In genomic region chr4:134510396-134510795, GRCm38 (mm10) we compare ENCODE assay signal across 8 mouse cellular contexts. TPM values are rescaled to one million over a fixed set of nuclear protein-coding genes. Genes with fewer than 3 reads are reported as not detected.
DNase-seq lines count a peak whose midpoint lies in the region; ATAC-seq and TF ChIP-seq lines count a peak whose summit lies in the region.

No protein-coding gene starts in this region.

- no peak for TF ChIP-seq POLR2A in heart, adult 2 months (IDR thresholded peaks at IDR 0.05; ENCODE audit: insufficient read depth, low read depth, low read length)

- TF ChIP-seq EP300 in heart, adult 2 months (IDR thresholded peaks at IDR 0.05; ENCODE audit: insufficient read depth, low read depth, low read length): no peak

- no peaks in the 10 kb centered on the region for H3K9me3 ChIP-seq in neural tube, embryonic 11.5 days (ENCODE audit: control insufficient read depth, low read length)
- no peaks in the 10 kb centered on the region for H3K9me3 ChIP-seq in liver, embryonic 15.5 days (replicated peaks)

- no peaks in the 10 kb centered on the region for H3K27me3 ChIP-seq in heart, adult 2 months (ENCODE audit: control insufficient read depth, insufficient read depth, low read length)
- H3K27me3 ChIP-seq in neural tube, embryonic 11.5 days (ENCODE audit: control insufficient read depth, insufficient read depth, low read length): no peaks in the 10 kb centered on the region
- no peaks in the 10 kb centered on the region for H3K27me3 ChIP-seq in liver, embryonic 15.5 days

- H3K79me2 ChIP-seq in heart, adult 2 months (replicated peaks; ENCODE audit: control insufficient read depth, insufficient read depth, low read length): no peaks in the 10 kb centered on the region

- DNase-seq in heart, adult 2 months: no peak
- no peak for DNase-seq in heart, adult 18-20 months
- DNase-seq in neural tube, embryonic 11.5 days (ENCODE audit: low spot score): no peak
- DNase-seq in neural tube, embryonic 10.5 days (ENCODE audit: extremely low spot score, low spot score): no peak
- no peak for DNase-seq in right cerebral cortex, postnatal 36 days (ENCODE audit: low spot score in 2 of 2)
- no peak for DNase-seq in left cerebral cortex, adult 9 months (ENCODE audit: low spot score in 2 of 2)

- WGBS in heart, adult 2 months: 83% methylated on average over 4 of the region's 4 CpGs
- 74% methylated on average over 4 of the region's 4 CpGs for WGBS in neural tube, embryonic 11.5 days
- 79% methylated on average over 4 of the region's 4 CpGs for WGBS in liver, embryonic 15.5 days (ENCODE audit: insufficient replicate concordance)

- peak overlapping the region; percentile 38; the same call in 1 of the 2 replicates for H3K4me3 ChIP-seq in heart, adult 2 months
- no peak overlapping the region for H3K4me3 ChIP-seq in neural tube, embryonic 11.5 days (ENCODE audit: low read depth, low read length)
- H3K4me3 ChIP-seq in liver, embryonic 15.5 days (replicated peaks): peak overlapping the region; percentile 71; the same call in 1 of the 2 replicates

- H3K9ac ChIP-seq in heart, adult 2 months (ENCODE audit: low read depth, low read length): no peak overlapping the region
- H3K9ac ChIP-seq in neural tube, embryonic 11.5 days (ENCODE audit: low read length): no peak overlapping the region
- H3K9ac ChIP-seq in liver, embryonic 15.5 days: no peak overlapping the region

- ATAC-seq in neural tube, embryonic 11.5 days (ENCODE audit: insufficient read depth, low FRiP score, low TSS enrichment): peak; percentile 18; the same call in 1 of the 2 replicates
- ATAC-seq in liver, embryonic 15.5 days (ENCODE audit: insufficient read depth): no peak
- no peak for ATAC-seq in granulocyte monocyte progenitor cell, adult 5-6 weeks (replicated peaks; ENCODE audit: poor library complexity, severe bottlenecking)

- no peak overlapping the region; the same call in 1 of the 2 replicates for H3K4me2 ChIP-seq in neural tube, embryonic 11.5 days (ENCODE audit: low read depth)
- peak overlapping the region; percentile 92 for H3K4me2 ChIP-seq in liver, embryonic 15.5 days

- no peaks in the 10 kb centered on the region for H3K36me3 ChIP-seq in heart, adult 2 months (ENCODE audit: control insufficient read depth, insufficient read depth, low read length)
- H3K36me3 ChIP-seq in neural tube, embryonic 11.5 days (ENCODE audit: control insufficient read depth, insufficient read depth, low read length): no peaks in the 10 kb centered on the region
- H3K36me3 ChIP-seq in liver, embryonic 15.5 days (replicated peaks): peaks cover 10% of the 10 kb centered on the region

- no peaks in the 10 kb centered on the region; the same call in 1 of the 2 replicates for H3K4me1 ChIP-seq in heart, adult 2 months (ENCODE audit: control insufficient read depth, insufficient read depth, low read length)
- H3K4me1 ChIP-seq in neural tube, embryonic 11.5 days (ENCODE audit: control insufficient read depth, insufficient read depth, low read length): peaks cover 10% of the 10 kb centered on the region
- peaks cover 84% of the 10 kb centered on the region for H3K4me1 ChIP-seq in liver, embryonic 15.5 days (replicated peaks)

- intact Hi-C loops in heart, adult 2 months (cut with DNase I): no loop called here

- no peak for TF ChIP-seq CTCF in heart, adult 2 months (IDR thresholded peaks at IDR 0.05)

- no peak overlapping the region; the same call in 1 of the 2 replicates for H3K27ac ChIP-seq in heart, adult 2 months
- H3K27ac ChIP-seq in neural tube, embryonic 11.5 days (ENCODE audit: low read depth, low read length): no peak overlapping the region
- H3K27ac ChIP-seq in liver, embryonic 15.5 days (replicated peaks): peak overlapping the region; percentile 91

RNA-seq across cellular contexts. Expression of gene Aunip, which starts 0.4 kb away (rescaled TPM):
- under 1 TPM; 0.18 TPM for total RNA-seq in heart, adult 2 months (2021)
- not detected in 2 replicates for polyA plus RNA-seq in heart, adult 2 months (2012; rRNA removed)
- total RNA-seq in heart, adult 18-20 months (2021): under 1 TPM in 1 of 2 experiments, not detected in 1; 0.36 TPM
- 6.5 and 8.1 TPM in 2 replicates for polyA plus RNA-seq in neural tube, embryonic 11.5 days (2014; fragmentation: Nextera tagmentation; extraction: Ambion mirVana)
- 14.0 and 18.9 TPM in 2 replicates for polyA plus RNA-seq in liver, embryonic 15.5 days (2015; fragmentation: Nextera tagmentation; extraction: Ambion mirVana)
- 15.0 and 25.6 TPM in 2 replicates for total RNA-seq in granulocyte monocyte progenitor cell, adult 5-6 weeks (2014; fragmentation: Nextera tagmentation)
- 24.2 and 26.4 TPM in 2 replicates for total RNA-seq in granulocyte monocyte progenitor cell, adult 5-6 weeks (2017)

RNA-seq across cellular contexts. Expression of gene Paqr7, which starts 13.9 kb away (rescaled TPM):
- 10 to 100 TPM; 13.4 to 16.7 TPM for total RNA-seq in heart, adult 2 months (2021)
- polyA plus RNA-seq in heart, adult 2 months (2012; rRNA removed): 22.6 and 37.2 TPM in 2 replicates
- 10 to 100 TPM; 15.5 to 15.7 TPM for total RNA-seq in heart, adult 18-20 months (2021)
- polyA plus RNA-seq in neural tube, embryonic 11.5 days (2014; fragmentation: Nextera tagmentation; extraction: Ambion mirVana): 2.0 and 2.2 TPM in 2 replicates
- 7.8 and 8.4 TPM in 2 replicates for polyA plus RNA-seq in liver, embryonic 15.5 days (2015; fragmentation: Nextera tagmentation; extraction: Ambion mirVana)
- 11.2 and 12.9 TPM in 2 replicates for total RNA-seq in granulocyte monocyte progenitor cell, adult 5-6 weeks (2014; fragmentation: Nextera tagmentation)
- total RNA-seq in granulocyte monocyte progenitor cell, adult 5-6 weeks (2017): 9.5 and 12.8 TPM in 2 replicates

RNA-seq across cellular contexts. Expression of gene Mtfr1l, which starts 24.8 kb away (rescaled TPM):
- 100 to 1,000 TPM; 170 to 191 TPM for total RNA-seq in heart, adult 2 months (2021)
- polyA plus RNA-seq in heart, adult 2 months (2012; rRNA removed): 196 and 278 TPM in 2 replicates
- total RNA-seq in heart, adult 18-20 months (2021): 100 to 1,000 TPM; 184 to 217 TPM
- 130 and 133 TPM in 2 replicates for polyA plus RNA-seq in neural tube, embryonic 11.5 days (2014; fragmentation: Nextera tagmentation; extraction: Ambion mirVana)
- 39.6 and 40.3 TPM in 2 replicates for polyA plus RNA-seq in liver, embryonic 15.5 days (2015; fragmentation: Nextera tagmentation; extraction: Ambion mirVana)
- 64.6 and 67.4 TPM in 2 replicates for total RNA-seq in granulocyte monocyte progenitor cell, adult 5-6 weeks (2014; fragmentation: Nextera tagmentation)
- 52.0 and 54.8 TPM in 2 replicates for total RNA-seq in granulocyte monocyte progenitor cell, adult 5-6 weeks (2017)

RNA-seq across cellular contexts. Expression of gene Selenon, which starts 41.6 kb away (rescaled TPM):
- total RNA-seq in heart, adult 2 months (2021): 10 to 100 TPM; 18.6 to 19.9 TPM
- 22.5 and 23.6 TPM in 2 replicates for polyA plus RNA-seq in heart, adult 2 months (2012; rRNA removed)
- total RNA-seq in heart, adult 18-20 months (2021): 10 to 100 TPM; 16.8 to 17.0 TPM
- polyA plus RNA-seq in neural tube, embryonic 11.5 days (2014; fragmentation: Nextera tagmentation; extraction: Ambion mirVana): 48.0 TPM in 2 replicates
- 4.1 and 6.6 TPM in 2 replicates for polyA plus RNA-seq in liver, embryonic 15.5 days (2015; fragmentation: Nextera tagmentation; extraction: Ambion mirVana)
- total RNA-seq in granulocyte monocyte progenitor cell, adult 5-6 weeks (2014; fragmentation: Nextera tagmentation): 32.4 and 32.8 TPM in 2 replicates
- 3.2 and 6.9 TPM in 2 replicates for total RNA-seq in granulocyte monocyte progenitor cell, adult 5-6 weeks (2017)

RNA-seq across cellular contexts. Expression of gene Stmn1, which starts 42.3 kb away (rescaled TPM):
- 10 to 100 TPM; 20.1 to 23.0 TPM for total RNA-seq in heart, adult 2 months (2021)
- polyA plus RNA-seq in heart, adult 2 months (2012; rRNA removed): 7.2 and 10.9 TPM in 2 replicates
- total RNA-seq in heart, adult 18-20 months (2021): 10 to 100 TPM; 21.3 to 24.5 TPM
- 3,693 and 3,815 TPM in 2 replicates for polyA plus RNA-seq in neural tube, embryonic 11.5 days (2014; fragmentation: Nextera tagmentation; extraction: Ambion mirVana)
- polyA plus RNA-seq in liver, embryonic 15.5 days (2015; fragmentation: Nextera tagmentation; extraction: Ambion mirVana): 398 and 432 TPM in 2 replicates
- 878 and 904 TPM in 2 replicates for total RNA-seq in granulocyte monocyte progenitor cell, adult 5-6 weeks (2014; fragmentation: Nextera tagmentation)
- total RNA-seq in granulocyte monocyte progenitor cell, adult 5-6 weeks (2017): 966 and 982 TPM in 2 replicates

Comparison
In these comparisons a context has a peak if more than half of its experiments do, and no peak if none do; other contexts are left out.
1. RNA of gene Aunip, which starts 0.4 kb away (total RNA-seq): 15.0 to 26.4 TPM in granulocyte monocyte progenitor cell, adult 5-6 weeks; 0.36 TPM in heart, adult 18-20 months and 0.18 TPM in heart, adult 2 months; every median in the first group is over 10 times any median in the second.